Mouse (Mus musculus): Measurements from ENCODE around the gene Slc38a11. TPM values are rescaled to one million over a fixed set of nuclear protein-coding genes. Genes with fewer than 3 reads are reported as not detected.

Slc38a11 gene
- 0.80 and 0.83 TPM in 2 replicates for polyA plus RNA-seq (2012; rRNA removed)

- no peak for TF ChIP-seq POLR2A (IDR thresholded peaks at IDR 0.05; ENCODE audit: low read depth, low read length)
- TF ChIP-seq CTCF (conservative IDR thresholded peaks at IDR 0.05; ENCODE audit: insufficient read depth, insufficient read length, low read depth, low read length) = no peak
- Histone ChIP-seq H3K4me3 (ENCODE audit: insufficient read depth, low read depth, low read length) (peak within 1 kb of the TSS; percentile 11; the same call in 1 of the 2 replicates), H3K36me3 (ENCODE audit: control insufficient read depth, insufficient read depth, low read length) (no peaks in the 10 kb centered on the region), H3K27me3 (replicated peaks; ENCODE audit: control insufficient read depth, insufficient read depth, low read length) (no peaks in the 10 kb centered on the region), H3K4me1 (ENCODE audit: control insufficient read depth, insufficient read depth, low read length) (no peaks in the 10 kb centered on the region), H3K27ac (ENCODE audit: insufficient read depth, low read depth, low read length) (no peak within 1 kb of the TSS)
- 8% methylated on average over 18 of the region's 18 CpGs for WGBS
- DNase-seq = no peak
Observed at GRCm38 (mm10) chr2:65363828-65364497, at the start of gene Slc38a11. Gene Slc38a11, minus strand, starts transcription at chr2:65364034.

DNA sequence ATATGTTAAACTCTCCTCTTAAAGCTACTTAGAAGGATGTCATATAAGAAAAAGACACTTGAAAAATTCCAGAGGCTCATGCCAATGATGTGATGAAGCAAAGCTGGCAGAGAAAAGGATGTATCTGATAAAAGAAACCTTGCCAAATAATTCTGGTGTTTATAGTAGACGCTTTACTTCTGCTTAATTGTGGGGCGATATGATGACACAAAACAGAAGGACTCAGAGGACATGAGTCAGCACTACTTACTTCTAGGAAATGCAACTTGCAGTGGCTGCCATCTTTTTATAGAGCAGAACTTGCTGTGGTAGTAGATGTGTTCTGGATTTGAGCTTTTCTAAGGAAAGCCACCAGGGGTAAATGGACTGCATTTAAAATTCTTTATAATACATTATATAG, 43.3 kb upstream of the Slc38a11 start:
- no peak for TF ChIP-seq POLR2A (IDR thresholded peaks at IDR 0.05; ENCODE audit: low read depth, low read length)
- no peak for TF ChIP-seq CTCF (conservative IDR thresholded peaks at IDR 0.05; ENCODE audit: insufficient read depth, insufficient read length, low read depth, low read length)
- H3K4me3 ChIP-seq (ENCODE audit: insufficient read depth, low read depth, low read length) = no peak overlapping the region
- DNase-seq = no peak
- no peak overlapping the region for H3K27ac ChIP-seq (ENCODE audit: insufficient read depth, low read depth, low read length)
- no peaks in the 10 kb centered on the region for H3K27me3 ChIP-seq (replicated peaks; ENCODE audit: control insufficient read depth, insufficient read depth, low read length)
- H3K36me3 ChIP-seq (ENCODE audit: control insufficient read depth, insufficient read depth, low read length) = no peaks in the 10 kb centered on the region
- whole genome bisulfite sequencing = 74% methylated on average over 2 of the region's 2 CpGs
- H3K4me1 ChIP-seq (ENCODE audit: control insufficient read depth, insufficient read depth, low read length) = no peaks in the 10 kb centered on the region

DNA sequence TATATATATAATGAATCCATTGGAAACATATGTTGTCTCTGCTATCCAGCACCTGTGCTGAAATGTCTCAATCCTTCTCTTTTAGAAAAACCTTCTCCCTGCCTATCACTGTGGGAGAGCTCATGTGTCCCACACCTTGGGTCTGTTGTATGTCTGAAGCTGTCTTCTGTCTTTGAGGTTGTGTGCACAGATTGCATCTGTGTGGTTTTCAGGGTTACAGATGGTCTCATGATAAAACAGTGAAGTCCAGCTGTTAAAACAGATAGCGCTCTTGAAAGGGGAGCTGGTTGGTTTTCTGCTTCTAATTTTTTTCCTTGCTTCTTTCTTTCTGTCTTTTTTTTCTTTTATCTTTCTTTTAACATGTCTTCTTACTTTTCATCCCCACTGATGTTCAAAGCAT, 41.6 kb upstream of the Slc38a11 start:
- Histone ChIP-seq H3K27me3 (replicated peaks; ENCODE audit: control insufficient read depth, insufficient read depth, low read length) (no peaks in the 10 kb centered on the region), H3K4me1 (ENCODE audit: control insufficient read depth, insufficient read depth, low read length) (no peaks in the 10 kb centered on the region), H3K27ac (ENCODE audit: insufficient read depth, low read depth, low read length) (no peak overlapping the region), H3K36me3 (ENCODE audit: control insufficient read depth, insufficient read depth, low read length) (no peaks in the 10 kb centered on the region), H3K4me3 (ENCODE audit: insufficient read depth, low read depth, low read length) (no peak overlapping the region)
- 81% methylated on average over 1 of the region's 1 CpGs for whole genome bisulfite sequencing
- TF ChIP-seq POLR2A (IDR thresholded peaks at IDR 0.05; ENCODE audit: low read depth, low read length) = no peak
- no peak for TF ChIP-seq CTCF (conservative IDR thresholded peaks at IDR 0.05; ENCODE audit: insufficient read depth, insufficient read length, low read depth, low read length)
- DNase-seq = no peak

- Histone ChIP-seq H3K4me3 (ENCODE audit: insufficient read depth, low read depth, low read length) (no peak overlapping the region), H3K4me1 (ENCODE audit: control insufficient read depth, insufficient read depth, low read length) (no peaks in the 10 kb centered on the region), H3K36me3 (ENCODE audit: control insufficient read depth, insufficient read depth, low read length) (no peaks in the 10 kb centered on the region), H3K27me3 (replicated peaks; ENCODE audit: control insufficient read depth, insufficient read depth, low read length) (no peaks in the 10 kb centered on the region), H3K27ac (ENCODE audit: insufficient read depth, low read depth, low read length) (no peak overlapping the region)
- WGBS = 79% methylated on average over 5 of the region's 5 CpGs
- DNase-seq = no peak
- TF ChIP-seq POLR2A (IDR thresholded peaks at IDR 0.05; ENCODE audit: low read depth, low read length) = no peak
- no peak for TF ChIP-seq CTCF (conservative IDR thresholded peaks at IDR 0.05; ENCODE audit: insufficient read depth, insufficient read length, low read depth, low read length)
Observed at GRCm38 (mm10) chr2:65402001-65402400, 38.2 kb upstream of the Slc38a11 start.

DNA sequence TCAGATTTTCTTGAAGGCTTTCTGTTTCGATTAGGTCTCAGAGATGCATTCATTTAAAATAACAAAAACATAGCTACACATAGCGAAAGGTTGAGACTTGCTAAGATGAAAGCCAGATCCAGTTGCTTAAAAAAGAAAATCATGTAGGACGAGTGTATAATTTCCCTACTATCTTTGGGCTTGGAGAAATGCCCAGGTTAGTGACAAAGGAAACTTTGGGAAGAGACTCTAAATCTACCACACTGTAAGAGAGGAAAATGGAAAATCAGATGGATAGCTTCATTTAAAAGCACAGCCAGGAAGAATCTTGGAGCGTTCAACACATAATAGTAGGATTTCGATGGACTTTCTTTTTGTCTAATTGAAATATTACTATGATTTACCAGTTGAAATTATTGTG, 36.1 kb upstream of the Slc38a11 start:
- DNase-seq = no peak
- TF ChIP-seq POLR2A (IDR thresholded peaks at IDR 0.05; ENCODE audit: low read depth, low read length) (no peak), CTCF (conservative IDR thresholded peaks at IDR 0.05; ENCODE audit: insufficient read depth, insufficient read length, low read depth, low read length) (no peak)
- Histone ChIP-seq H3K36me3 (ENCODE audit: control insufficient read depth, insufficient read depth, low read length) (no peaks in the 10 kb centered on the region), H3K27ac (ENCODE audit: insufficient read depth, low read depth, low read length) (no peak overlapping the region), H3K4me1 (ENCODE audit: control insufficient read depth, insufficient read depth, low read length) (no peaks in the 10 kb centered on the region), H3K4me3 (ENCODE audit: insufficient read depth, low read depth, low read length) (no peak overlapping the region), H3K27me3 (replicated peaks; ENCODE audit: control insufficient read depth, insufficient read depth, low read length) (no peaks in the 10 kb centered on the region)
- WGBS = 78% methylated on average over 5 of the region's 5 CpGs

DNA sequence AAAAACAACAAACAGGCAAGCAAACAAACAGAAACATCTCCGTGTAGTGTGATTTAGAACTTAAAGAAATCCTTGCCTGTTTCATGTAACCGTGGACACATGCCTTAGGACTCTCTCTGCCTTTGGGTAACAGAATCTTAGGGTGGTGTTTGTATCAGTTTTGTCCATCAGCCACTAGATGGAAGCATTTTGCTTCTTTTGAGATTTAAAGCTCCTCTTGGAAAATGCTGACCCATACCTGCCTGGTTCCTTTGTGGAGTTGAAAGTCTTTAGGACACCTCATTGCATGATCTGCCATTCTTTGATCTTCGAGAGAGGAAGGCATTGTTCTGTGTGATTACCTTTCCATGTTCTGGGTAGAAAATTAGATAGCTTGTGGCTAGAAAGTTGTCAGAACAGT, 32.3 kb upstream of the Slc38a11 start:
- 0 out of 2 replicates have a peak, but pooled peaks have one; percentile 14 for TF ChIP-seq CTCF (conservative IDR thresholded peaks at IDR 0.05; ENCODE audit: insufficient read depth, insufficient read length, low read depth, low read length)
- no peak for TF ChIP-seq POLR2A (IDR thresholded peaks at IDR 0.05; ENCODE audit: low read depth, low read length)
- Histone ChIP-seq H3K27ac (ENCODE audit: insufficient read depth, low read depth, low read length) (no peak overlapping the region), H3K36me3 (ENCODE audit: control insufficient read depth, insufficient read depth, low read length) (no peaks in the 10 kb centered on the region), H3K4me3 (ENCODE audit: insufficient read depth, low read depth, low read length) (no peak overlapping the region), H3K27me3 (replicated peaks; ENCODE audit: control insufficient read depth, insufficient read depth, low read length) (no peaks in the 10 kb centered on the region), H3K4me1 (ENCODE audit: control insufficient read depth, insufficient read depth, low read length) (no peaks in the 10 kb centered on the region)
- peak; percentile 44 for DNase-seq
- 9% methylated on average over 3 of the region's 3 CpGs for WGBS

- no peak for TF ChIP-seq CTCF (conservative IDR thresholded peaks at IDR 0.05; ENCODE audit: insufficient read depth, insufficient read length, low read depth, low read length)
- no peak for TF ChIP-seq POLR2A (IDR thresholded peaks at IDR 0.05; ENCODE audit: low read depth, low read length)
- no peaks in the 10 kb centered on the region for H3K36me3 ChIP-seq (ENCODE audit: control insufficient read depth, insufficient read depth, low read length)
- 70% methylated on average over 4 of the region's 4 CpGs for WGBS
- no peaks in the 10 kb centered on the region for H3K4me1 ChIP-seq (ENCODE audit: control insufficient read depth, insufficient read depth, low read length)
- DNase-seq = no peak
- no peak overlapping the region for H3K4me3 ChIP-seq (ENCODE audit: insufficient read depth, low read depth, low read length)
- H3K27me3 ChIP-seq (replicated peaks; ENCODE audit: control insufficient read depth, insufficient read depth, low read length) = no peaks in the 10 kb centered on the region
- H3K27ac ChIP-seq (ENCODE audit: insufficient read depth, low read depth, low read length) = no peak overlapping the region
Observed at GRCm38 (mm10) chr2:65393061-65393460, 29.2 kb upstream of the Slc38a11 start.

All from kidney, adult 2 months (tissue).